In genomic region chrX:101849281-101849821, GRCm38 (mm10) we compare ENCODE assay signal across 8 mouse cellular contexts. TPM values are rescaled to one million over a fixed set of nuclear protein-coding genes. Genes with fewer than 3 reads are reported as not detected.
DNase-seq lines count a peak whose midpoint lies in the region; ATAC-seq and TF ChIP-seq lines count a peak whose summit lies in the region.

Gene Nhsl2, plus strand, starts transcription at chrX:101849385.

- H3K9ac ChIP-seq in limb, embryonic 14.5 days (ENCODE audit: low read depth, low read length, severe bottlenecking): peak within 1 kb of the TSS; percentile 59
- peak within 1 kb of the TSS; percentile 44 for H3K9ac ChIP-seq in midbrain, embryonic 15.5 days
- H3K9ac ChIP-seq in stomach, embryonic 15.5 days: peak within 1 kb of the TSS; percentile 32; the same call in 1 of the 2 replicates

- no peak for TF ChIP-seq POLR2A in kidney, adult 2 months (IDR thresholded peaks at IDR 0.05; ENCODE audit: low read depth, low read length)
- TF ChIP-seq POLR2A in limb, embryonic 14.5 days (IDR thresholded peaks at IDR 0.05; ENCODE audit: borderline replicate concordance, extremely low read depth, insufficient read depth, insufficient read length): peak; percentile 49; the same call in 1 of the 2 replicates

- under 1% methylated on average over 41 of the region's 58 CpGs for WGBS in kidney, adult 2 months
- WGBS in limb, embryonic 14.5 days: 14% methylated on average over 23 of the region's 58 CpGs
- 21% methylated on average over 58 of the region's 58 CpGs for WGBS in midbrain, embryonic 15.5 days
- 16% methylated on average over 50 of the region's 58 CpGs for WGBS in stomach, embryonic 15.5 days

- ATAC-seq in CD4-positive, CD25-positive, alpha-beta regulatory T cell, adult 4 months: no peak
- peak; percentile 89 for ATAC-seq in limb, embryonic 14.5 days (ENCODE audit: low FRiP score, low read depth)
- ATAC-seq in midbrain, embryonic 15.5 days (replicated peaks): peak; percentile 88
- peak; percentile 82; the same call in 1 of the 2 replicates for ATAC-seq in stomach, embryonic 15.5 days (ENCODE audit: insufficient read depth, low FRiP score, low read depth)

- no peak for TF ChIP-seq CTCF in kidney, adult 2 months (conservative IDR thresholded peaks at IDR 0.05; ENCODE audit: insufficient read depth, insufficient read length, low read depth, low read length)

- H3K4me2 ChIP-seq in limb, embryonic 14.5 days (replicated peaks; ENCODE audit: low read depth, low read length, severe bottlenecking): peak within 1 kb of the TSS; percentile 67
- peak within 1 kb of the TSS; percentile 77 for H3K4me2 ChIP-seq in midbrain, embryonic 15.5 days
- peak within 1 kb of the TSS; percentile 73 for H3K4me2 ChIP-seq in stomach, embryonic 15.5 days

- H3K4me1 ChIP-seq in kidney, adult 2 months (ENCODE audit: control insufficient read depth, insufficient read depth, low read length): peaks cover 11% of the 10 kb centered on the region; the same call in 1 of the 2 replicates
- no peaks in the 10 kb centered on the region for H3K4me1 ChIP-seq in limb, embryonic 14.5 days (ENCODE audit: control insufficient read depth, insufficient read depth, low read length)
- H3K4me1 ChIP-seq in midbrain, embryonic 15.5 days: peaks cover 8% of the 10 kb centered on the region; the same call in 1 of the 2 replicates
- H3K4me1 ChIP-seq in stomach, embryonic 15.5 days: peaks cover 4% of the 10 kb centered on the region; the same call in 1 of the 2 replicates

- no peaks in the 10 kb centered on the region for H3K27me3 ChIP-seq in kidney, adult 2 months (replicated peaks; ENCODE audit: control insufficient read depth, insufficient read depth, low read length)
- H3K27me3 ChIP-seq in limb, embryonic 14.5 days (ENCODE audit: control insufficient read depth, insufficient read depth, low read length): peaks cover 35% of the 10 kb centered on the region
- H3K27me3 ChIP-seq in midbrain, embryonic 15.5 days (replicated peaks): peaks cover 61% of the 10 kb centered on the region
- H3K27me3 ChIP-seq in stomach, embryonic 15.5 days (replicated peaks): peaks cover 26% of the 10 kb centered on the region; the same call in 1 of the 2 replicates

- H3K9me3 ChIP-seq in limb, embryonic 14.5 days (ENCODE audit: control insufficient read depth, low read length): no peaks in the 10 kb centered on the region
- H3K9me3 ChIP-seq in midbrain, embryonic 15.5 days: no peaks in the 10 kb centered on the region
- no peaks in the 10 kb centered on the region for H3K9me3 ChIP-seq in stomach, embryonic 15.5 days

- H3K27ac ChIP-seq in kidney, adult 2 months (ENCODE audit: insufficient read depth, low read depth, low read length): peak within 1 kb of the TSS; percentile 52
- 0 out of 2 replicates have a peak within 1 kb of the TSS, but pooled peaks have one; percentile 26 for H3K27ac ChIP-seq in limb, embryonic 14.5 days (replicated peaks; ENCODE audit: low read depth, low read length)
- H3K27ac ChIP-seq in midbrain, embryonic 15.5 days: no peak within 1 kb of the TSS
- H3K27ac ChIP-seq in stomach, embryonic 15.5 days: peak within 1 kb of the TSS; percentile 21; the same call in 1 of the 2 replicates

- DNase-seq in CD4-positive, CD25-positive, alpha-beta regulatory T cell, adult 2 months (ENCODE audit: low read depth, low spot score): peak; percentile 10
- peak; percentile 71 for DNase-seq in embryo, embryonic 11 days
- DNase-seq in heart, adult 8-10 months (ENCODE audit: low spot score): peak; percentile 13
- DNase-seq in kidney, adult 2 months: peak; percentile 74
- peak; percentile 51 for DNase-seq in limb, embryonic 14.5 days (ENCODE audit: low spot score)

- peak within 1 kb of the TSS; percentile 68 for H3K4me3 ChIP-seq in kidney, adult 2 months (ENCODE audit: insufficient read depth, low read depth, low read length)
- H3K4me3 ChIP-seq in limb, embryonic 14.5 days (replicated peaks; ENCODE audit: low read length): peak within 1 kb of the TSS; percentile 52
- H3K4me3 ChIP-seq in midbrain, embryonic 15.5 days: peak within 1 kb of the TSS; percentile 50
- peak within 1 kb of the TSS; percentile 52 for H3K4me3 ChIP-seq in stomach, embryonic 15.5 days (replicated peaks)

- H3K36me3 ChIP-seq in kidney, adult 2 months (ENCODE audit: control insufficient read depth, insufficient read depth, low read length): no peaks in the 10 kb centered on the region
- no peaks in the 10 kb centered on the region for H3K36me3 ChIP-seq in limb, embryonic 14.5 days (ENCODE audit: control insufficient read depth, insufficient read depth, low read length)
- no peaks in the 10 kb centered on the region for H3K36me3 ChIP-seq in midbrain, embryonic 15.5 days (replicated peaks)
- H3K36me3 ChIP-seq in stomach, embryonic 15.5 days: no peaks in the 10 kb centered on the region

RNA-seq across cellular contexts. Expression of gene Nhsl2, which starts in this region (rescaled TPM):
- polyA plus RNA-seq in CD4-positive, CD25-positive, alpha-beta regulatory T cell, adult 4 months (2017; shearing (Covaris generic)): 1 to 10 TPM; 1.4 to 2.2 TPM
- 1 to 10 TPM; 3.2 to 4.3 (median 3.8) TPM for total RNA-seq in heart, adult 8-10 months (2022)
- polyA plus RNA-seq in kidney, adult 2 months (2012; rRNA removed): 3.2 and 4.0 TPM in 2 replicates
- polyA plus RNA-seq in limb, embryonic 14.5 days (2012; rRNA removed): 6.6 and 7.6 TPM in 2 replicates
- 13.5 and 16.0 TPM in 2 replicates for polyA plus RNA-seq in limb, embryonic 14.5 days (2014; fragmentation: Nextera tagmentation; extraction: Ambion mirVana)
- 7.0 and 7.6 TPM in 2 replicates for polyA plus RNA-seq in midbrain, embryonic 15.5 days (2015; fragmentation: Nextera tagmentation; extraction: Ambion mirVana)
- 10.5 and 15.3 TPM in 2 replicates for polyA plus RNA-seq in stomach, embryonic 15.5 days (2015; fragmentation: Nextera tagmentation; extraction: Ambion mirVana)

Comparison
In these comparisons a context has a peak if more than half of its experiments do, and no peak if none do; other contexts are left out.
1. DNase-seq: peak in every context shown above with its lines; median percentile 74 in kidney, adult 2 months; 71 in embryo, embryonic 11 days; 51 in limb, embryonic 14.5 days; 13 in heart, adult 8-10 months; 10 in CD4-positive, CD25-positive, alpha-beta regulatory T cell, adult 2 months.